Mouse (Mus musculus) mesoderm, embryonic 11.5 days (tissue): ENCODE measurements around the gene Ccnd3.
A peak's percentile ranks its signal among the peaks of the same experiment; 100 is the strongest.
"Not testable (repeated sequence)": the region's sequence is repeated elsewhere in the genome, so short reads cannot be mapped to it uniquely, and the experiment has no call there.

Experiments used
- DNase-seq: peaks from one replicate; pipeline ENCODE4 v3.0.0-alpha.2; 2012; ENCODE audit warnings: low read depth, low spot score

The Ccnd3 gene

DNA sequence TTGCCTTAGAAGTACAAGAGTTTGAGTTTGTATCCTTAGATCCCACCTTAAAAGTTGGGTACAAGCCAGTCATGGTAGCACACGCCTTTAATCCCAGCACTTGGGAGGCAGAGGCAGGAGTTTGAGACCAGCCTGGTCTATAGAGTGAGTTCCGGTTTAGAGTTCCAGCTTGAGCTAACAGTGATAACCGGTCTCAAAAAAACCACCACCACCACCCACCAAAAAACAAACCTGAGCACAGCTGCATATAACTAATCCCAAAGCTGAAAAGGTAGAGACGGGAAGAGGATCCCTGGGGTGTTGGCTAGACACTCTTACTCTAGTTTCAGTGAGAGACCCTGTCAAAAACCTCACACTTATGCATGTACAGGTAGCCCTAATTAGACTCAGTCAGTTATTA is 111.8 kb downstream of the Ccnd3 start:
- DNase-seq = no peak

DNA sequence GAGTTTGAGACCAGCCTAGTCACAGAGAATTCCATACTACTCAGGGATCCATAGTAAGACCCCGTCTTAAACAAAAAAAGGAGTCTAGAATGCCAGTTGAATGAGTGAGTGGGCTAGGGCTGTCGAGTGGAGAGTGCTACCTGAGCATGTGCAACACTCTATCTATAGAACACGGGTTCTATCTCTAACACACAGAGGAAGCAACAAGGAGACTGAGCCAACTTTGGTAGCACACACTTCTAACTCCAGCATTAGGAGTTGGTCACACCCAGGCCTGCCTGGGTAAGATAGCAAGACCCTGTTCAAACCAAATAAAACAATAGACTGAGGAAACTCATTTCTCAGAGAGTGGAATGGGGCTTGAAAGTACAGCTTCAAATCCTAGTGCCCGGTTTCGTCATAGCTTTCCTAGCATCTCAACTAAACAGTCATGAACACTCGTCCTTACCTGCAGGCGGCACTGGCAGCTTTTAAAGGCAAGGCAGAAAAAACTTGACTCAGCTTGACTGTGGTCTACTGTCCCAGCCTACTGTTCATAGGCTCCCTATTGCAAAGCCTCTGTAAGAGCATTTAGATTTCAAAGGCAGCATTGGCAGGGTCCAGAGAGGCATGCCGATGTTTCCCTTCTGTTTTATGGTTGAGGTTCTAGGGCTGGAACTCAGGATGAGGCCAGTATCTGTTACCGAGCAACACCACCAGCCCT is 112.9 kb downstream of the Ccnd3 start:
- DNase-seq = no peak

DNA sequence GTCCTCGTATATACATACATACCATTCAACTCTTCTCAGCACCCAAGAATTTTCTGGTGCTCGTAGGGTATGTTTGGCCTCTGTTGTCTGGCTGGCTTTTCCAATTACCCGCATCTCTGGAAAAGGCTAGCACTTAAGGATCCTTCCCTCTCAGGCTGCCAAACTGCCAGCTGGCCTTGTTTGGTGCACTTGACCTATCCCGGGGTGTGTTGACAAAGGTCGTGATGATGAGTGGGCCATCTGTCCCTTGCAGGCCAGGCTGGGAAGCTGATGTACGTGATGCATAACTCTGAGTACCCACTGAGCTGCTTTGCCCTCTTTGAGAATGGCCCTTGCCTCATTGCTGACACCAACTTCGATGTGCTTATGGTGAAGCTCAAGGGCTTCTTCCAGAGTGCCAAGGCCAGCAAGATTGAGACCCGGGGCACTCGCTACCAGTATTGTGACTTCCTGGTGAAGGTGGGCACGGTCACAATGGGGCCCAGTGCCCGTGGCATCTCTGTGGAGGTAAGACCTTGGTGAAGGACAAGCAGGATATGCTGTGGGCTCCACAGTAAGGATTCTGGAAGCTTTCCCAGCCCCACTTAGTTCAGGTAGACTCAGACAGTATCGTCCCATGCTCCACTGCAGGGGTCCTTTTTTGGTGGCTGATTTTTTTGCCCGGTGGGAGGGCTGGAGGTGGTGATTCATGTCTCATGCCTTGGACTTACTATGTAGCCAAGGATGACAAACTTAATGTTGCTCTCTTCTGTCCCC is 113.9 kb downstream of the Ccnd3 start:
- DNase-seq = no peak

DNA sequence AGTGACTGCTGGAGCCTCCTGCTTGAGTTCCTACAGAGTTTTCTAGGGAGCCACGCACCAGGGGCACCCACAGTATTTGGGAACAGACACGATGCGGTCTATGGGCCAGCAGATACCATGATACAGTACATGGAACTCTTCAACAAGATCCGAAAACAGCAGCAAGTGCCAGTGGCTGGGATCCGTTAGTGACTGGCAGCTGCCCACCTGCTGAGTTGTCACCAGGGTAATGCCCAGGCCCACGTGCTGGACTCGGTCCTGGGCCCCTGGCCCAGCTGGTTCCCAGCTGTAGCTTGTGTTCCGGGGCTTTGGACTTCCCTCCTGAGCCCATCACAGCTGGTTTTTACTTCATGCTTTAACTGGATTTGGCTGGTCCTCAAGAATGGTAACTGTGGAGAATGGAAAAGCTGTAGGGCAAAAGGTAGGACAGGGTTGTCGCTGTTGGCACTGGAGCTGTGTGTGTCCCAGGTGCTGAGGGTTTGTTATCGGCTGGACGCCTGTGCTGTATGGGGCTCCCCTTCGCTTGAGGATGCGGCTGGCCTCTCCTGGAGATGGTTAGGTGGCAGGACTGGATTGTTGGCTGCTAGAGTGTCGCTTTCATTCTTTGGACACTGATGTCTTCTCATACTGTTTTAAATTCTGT is 118.2 kb downstream of the Ccnd3 start:
- no peak for DNase-seq

DNA sequence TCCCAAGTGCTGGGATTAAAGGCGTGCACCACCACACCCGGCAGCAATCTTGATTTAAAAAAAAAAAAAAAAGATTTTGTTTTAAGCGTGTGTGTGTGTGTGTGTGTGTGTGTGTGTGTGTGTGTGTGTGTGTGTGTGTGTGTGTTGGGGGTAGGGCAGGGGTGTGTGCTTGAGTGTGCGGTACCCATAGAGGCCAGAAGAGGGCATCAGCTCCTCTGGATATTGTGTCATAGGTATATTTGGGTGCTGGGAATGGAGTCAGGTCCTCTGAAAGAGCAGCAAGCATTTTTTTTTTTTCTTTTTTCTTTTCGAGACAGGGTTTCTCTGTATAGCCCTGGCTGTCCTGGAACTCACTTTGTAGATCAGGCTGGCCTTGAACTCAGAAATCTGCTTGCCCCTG is 119.7 kb downstream of the Ccnd3 start:
- not testable (repeated sequence) for DNase-seq

DNA sequence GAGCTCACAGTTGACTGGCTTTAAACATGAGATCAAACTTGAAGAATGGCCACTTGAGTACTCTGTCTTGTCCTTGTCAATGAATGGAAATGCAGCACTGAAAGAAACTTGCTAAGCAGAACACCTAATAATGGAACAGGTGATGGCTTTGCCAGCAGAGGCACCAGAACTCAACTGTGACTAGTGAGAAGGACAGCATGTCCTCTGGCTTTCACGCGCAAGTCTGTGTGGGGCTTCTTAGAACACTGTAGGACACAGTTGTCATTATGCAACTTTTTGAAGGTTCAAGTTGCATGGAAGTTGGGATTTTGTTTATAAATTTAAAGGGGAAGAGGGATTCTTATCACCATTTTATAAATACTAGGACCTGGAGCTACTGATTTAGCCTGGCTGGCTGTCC is 120.2 kb downstream of the Ccnd3 start:
- DNase-seq = no peak

DNA sequence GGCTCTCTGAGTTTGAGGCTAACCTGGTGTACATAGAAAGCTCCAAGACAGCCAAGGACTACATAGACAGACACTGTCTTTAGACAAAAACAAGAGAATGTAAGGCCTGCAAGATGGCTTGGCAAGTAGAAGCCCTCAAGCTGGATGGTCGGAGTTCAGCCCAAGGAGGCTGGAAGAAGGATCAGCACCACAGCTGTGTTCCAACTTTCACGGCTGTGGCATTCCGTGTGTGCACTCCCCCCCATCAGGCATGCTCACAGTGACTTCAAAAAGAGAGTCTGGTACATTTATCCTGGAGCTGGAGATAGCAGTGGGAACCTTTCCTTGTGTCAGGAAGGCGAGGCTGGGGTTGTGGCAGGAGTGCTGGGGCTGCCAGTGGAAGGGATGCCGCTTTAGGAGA is 121.2 kb downstream of the Ccnd3 start:
- DNase-seq = no peak

DNA sequence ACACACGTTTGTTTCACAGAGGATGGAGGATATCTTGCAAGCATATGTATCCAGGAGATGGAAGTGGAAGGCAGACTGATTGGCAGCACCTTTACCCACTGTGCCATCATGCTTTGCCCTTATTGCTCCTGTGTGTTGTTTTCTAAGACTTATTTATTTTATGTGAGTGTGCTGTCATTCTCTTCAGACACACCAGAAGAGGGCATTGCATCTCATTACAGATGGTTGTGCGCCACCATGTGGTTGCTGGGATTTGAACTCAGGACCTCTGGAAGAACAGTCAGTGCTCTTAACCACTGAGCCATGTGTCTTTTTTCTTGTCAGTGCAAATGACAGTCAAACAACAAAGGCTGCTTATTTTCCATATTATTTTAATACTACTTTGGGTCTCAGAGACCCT is 122.9 kb downstream of the Ccnd3 start:
- DNase-seq = no peak

DNA sequence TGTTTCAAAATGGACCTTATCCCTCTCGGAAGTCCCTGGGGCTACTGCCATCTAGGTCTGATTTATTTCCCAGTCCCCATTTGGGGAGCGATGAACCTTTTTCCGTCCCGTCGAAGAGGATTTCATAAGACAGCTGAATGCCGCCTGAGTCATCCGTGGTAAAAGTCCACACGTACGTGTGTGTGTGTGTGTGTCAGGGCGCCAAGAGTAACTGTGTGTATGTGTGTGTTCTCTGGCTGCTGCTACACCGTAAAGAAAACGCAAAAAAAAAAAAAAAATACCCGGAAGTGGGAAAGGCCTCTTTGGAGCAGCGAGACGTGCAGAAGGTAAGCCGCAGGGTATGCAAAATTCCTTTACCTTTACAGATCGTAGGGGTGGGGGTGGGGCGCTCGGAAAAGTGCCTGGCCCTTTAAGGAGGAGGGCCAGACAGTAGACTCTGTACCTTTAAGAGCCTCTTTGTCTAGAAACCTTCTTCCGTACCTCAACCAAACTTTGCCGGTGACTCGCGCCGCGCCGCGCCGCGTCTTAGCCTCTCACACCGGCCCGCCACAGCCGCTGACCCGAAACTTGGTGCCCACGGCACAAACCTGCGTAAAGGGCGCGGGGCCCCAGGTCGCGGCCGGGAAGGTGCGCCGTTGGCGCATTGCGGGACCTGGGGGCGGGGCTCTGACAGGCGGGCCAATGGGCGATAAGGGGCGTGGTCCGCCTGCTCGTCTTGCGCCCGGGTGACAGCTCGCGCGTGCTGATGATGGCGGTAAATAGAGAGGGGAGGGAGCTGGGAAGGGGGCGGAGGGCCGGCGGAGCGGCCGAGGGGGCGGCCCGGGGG is 124.2 kb downstream of the Ccnd3 start:
- peak; percentile 97 for DNase-seq

DNA sequence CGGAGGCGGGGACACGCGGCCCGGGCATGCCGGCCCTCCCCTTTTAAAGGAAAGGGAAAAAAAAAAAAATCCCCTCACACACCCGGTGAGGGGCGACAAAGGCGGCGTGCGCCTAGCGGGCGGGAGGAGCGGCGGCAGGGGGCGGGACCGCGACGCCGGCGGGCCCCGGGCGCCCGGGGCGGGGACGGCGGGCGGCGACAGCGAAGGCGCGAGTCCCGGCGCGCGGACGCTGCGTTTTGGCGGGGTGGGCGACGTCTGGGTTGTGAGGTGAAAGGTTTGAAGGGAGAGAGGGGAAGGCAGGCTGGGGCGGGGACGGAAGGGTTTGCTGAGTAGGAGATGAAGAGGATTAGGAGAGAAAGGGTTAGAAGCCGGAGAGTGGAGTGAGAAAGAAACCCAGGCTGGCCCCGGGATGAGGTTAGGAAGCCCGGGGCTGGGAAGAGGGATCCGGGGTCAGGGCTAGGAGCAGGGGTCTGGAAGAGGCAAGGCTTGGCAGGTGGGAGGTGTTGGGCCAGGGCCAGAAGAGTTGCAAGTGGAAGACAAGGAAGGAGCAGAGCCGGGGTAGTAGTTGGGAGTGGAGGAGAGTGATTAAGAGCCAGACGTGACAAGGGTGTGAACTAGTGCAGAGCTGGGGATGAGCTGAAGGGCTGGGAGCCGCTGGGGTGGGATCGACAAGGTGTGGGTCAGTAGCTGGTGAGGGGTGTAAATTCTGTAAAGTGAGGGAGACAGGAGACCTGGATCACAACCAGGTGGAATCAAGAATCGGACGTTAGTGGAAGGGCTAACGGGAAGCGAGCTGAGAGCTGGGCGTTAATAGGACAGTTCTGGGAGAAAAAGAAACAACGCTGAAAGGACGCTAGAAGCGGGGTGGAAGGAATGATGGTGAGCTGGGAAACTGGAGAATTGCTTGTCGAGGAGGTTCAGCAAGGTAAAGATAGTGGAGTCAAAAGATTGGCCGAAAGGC is 125.1 kb downstream of the Ccnd3 start:
- DNase-seq = peak; percentile 37

DNA sequence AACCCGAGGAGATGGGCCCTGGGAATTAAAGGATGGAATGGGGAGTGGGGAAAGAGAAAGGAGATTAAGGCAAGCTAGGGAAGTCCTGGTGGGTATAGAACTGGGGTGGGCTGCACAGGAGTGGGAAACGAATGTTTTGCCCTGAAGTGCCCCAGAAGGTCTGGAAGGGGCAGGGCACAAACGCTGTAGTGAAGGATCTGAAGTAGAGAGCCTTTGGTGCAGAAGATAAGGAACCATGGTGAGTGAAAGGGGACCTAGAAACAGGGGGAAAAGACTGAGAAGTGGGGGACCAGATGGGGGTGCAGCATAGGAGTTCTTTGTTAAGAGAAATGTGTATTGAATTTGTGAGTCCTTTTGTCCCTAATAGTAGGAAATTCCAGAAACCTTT is 125.8 kb downstream of the Ccnd3 start, which contains the start of gene Usp49:
Gene Usp49, plus strand, starts transcription at position 13 of the 388 bp plus-strand sequence.
- DNase-seq = no peak

DNA sequence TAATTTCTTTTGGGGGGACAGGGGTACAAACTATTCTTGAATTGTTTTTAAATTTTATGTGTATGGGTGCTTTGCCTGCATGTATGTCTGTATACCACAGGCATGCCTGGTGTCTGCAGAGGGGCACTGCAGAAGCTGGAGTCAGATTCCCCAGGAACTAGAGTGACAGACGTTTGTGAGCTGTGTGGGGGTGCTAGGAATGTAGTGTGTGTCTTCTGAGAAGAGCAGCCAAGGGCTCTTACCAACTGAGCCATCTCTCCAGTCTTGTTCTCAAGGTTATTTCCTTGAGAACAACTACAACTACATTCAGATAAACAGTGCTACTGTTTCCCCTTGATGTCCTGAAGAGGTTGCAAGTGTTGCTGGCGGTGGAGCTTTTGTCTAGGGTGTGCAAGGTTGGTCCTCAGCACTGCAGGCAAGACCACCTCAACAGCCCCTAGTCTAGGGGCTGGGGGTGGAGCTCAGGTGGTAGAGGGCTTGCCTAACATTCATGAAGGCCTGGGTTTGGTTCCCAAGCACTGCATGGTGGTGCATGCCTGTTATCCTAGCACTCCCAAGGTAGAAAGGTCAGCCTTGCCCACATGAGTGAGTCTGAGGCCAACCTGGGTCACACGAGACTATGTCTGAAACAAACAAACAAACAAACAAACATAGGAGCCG is 127.5 kb downstream of the Ccnd3 start:
- DNase-seq = no peak

DNA sequence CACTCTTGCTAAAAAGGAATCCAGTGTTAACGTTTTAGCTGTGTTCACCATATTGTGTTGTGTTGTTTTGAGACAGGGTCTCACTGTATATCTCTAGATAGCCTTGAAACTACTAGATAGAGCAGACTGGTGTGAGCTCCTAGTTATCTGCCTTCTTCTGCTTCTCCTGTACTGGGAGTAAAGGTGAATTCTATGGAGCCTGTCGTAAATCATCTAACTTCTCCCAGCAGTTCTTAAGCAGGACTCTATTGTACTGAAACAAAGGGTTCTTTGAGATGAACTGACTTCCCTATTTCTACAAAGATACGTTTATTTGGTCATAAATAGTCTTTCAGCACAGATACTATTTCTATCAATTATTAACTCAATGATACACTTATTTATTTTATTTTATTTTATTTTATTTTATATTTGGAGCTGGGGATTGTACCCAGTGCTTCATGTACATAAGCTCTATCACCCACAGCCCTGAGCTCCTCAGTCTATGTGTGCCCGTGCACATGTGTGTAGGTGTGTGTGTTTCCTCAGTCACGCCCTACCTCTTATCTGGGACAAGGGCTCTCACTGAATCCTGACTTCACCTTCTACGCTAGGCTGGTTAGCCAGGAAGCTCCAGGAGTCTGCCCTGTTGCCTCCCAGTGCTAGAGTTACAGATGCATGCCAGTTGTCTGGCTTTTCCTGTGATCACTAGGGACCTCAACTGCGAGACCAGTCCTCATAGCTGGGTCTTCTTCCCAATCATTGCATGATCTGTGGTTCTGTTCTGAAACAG is 129.3 kb downstream of the Ccnd3 start:
- no peak for DNase-seq

DNA sequence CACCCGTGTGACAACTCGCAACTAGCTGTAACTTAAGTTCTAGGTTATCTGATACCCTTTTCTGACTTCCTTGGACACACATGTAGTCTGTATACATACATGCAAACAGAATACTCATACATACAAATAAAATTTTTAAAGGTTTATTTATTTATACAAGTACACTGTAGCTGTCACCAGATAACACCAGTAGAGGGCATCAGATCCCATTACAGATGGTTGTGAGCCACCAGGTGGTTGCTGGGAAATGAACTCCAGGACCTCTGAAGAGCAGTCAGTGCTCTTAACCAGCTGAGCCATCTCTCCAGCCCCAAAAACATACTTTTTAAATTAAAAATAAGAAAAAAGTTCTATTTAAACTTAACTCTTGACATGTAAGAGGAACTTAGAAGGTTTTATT is 138.1 kb downstream of the Ccnd3 start:
- no peak for DNase-seq

DNA sequence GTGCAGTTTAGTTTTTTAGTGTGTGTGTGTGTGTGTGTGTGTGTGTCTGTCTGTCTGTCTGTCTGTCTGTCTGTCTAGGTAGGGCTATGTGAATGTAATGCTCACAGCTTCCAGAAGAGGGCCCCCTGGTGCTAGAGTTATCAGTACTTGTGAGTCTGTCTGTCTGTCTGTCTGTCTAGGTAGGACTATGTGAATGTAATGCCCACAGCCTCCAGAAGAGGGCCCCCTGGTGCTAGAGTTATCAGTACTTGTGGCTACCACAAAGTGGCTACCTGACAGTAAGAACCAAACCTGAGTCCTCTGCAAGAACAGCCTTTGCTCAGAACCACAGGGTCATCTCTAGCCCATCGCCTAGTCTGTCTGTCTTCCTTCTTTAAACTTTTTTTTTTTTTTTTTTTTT is 141.8 kb downstream of the Ccnd3 start:
- peak; percentile 67 for DNase-seq

DNA sequence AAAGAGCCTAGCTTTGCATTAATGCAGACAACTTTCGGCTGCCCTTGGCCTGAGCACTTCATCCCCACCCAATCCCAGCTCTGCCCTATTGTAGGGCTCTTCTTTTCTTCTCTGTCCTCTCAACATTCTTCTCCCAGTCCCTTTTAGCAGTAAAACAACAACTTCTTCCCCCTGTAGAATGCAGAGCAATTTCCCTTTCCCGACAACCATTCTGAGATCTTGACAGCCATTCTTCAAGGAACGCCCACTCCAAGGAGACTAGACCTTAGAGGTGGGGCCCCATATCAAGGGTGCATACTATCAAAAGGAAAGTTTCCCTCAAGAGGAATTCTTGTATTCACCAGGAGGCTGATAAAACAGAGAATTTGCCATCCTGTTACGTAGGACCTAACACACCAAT is 144.1 kb downstream of the Ccnd3 start:
- peak; percentile 14 for DNase-seq
